Mouse (Mus musculus) C2C12 (cell line): ENCODE data around the gene Abhd12.

ENCODE experiments used
- CTCF ChIP-seq: IDR thresholded peaks from one replicate; pipeline ENCODE4 v1.5.1; 2011; ENCODE audit not compliant: control insufficient read depth, insufficient read depth, insufficient read length
- FOSL1 ChIP-seq: IDR thresholded peaks from one replicate; pipeline ENCODE4 v1.8.0; 2011; ENCODE audit warnings: mild to moderate bottlenecking, low read length; ENCODE audit not compliant: poor library complexity, insufficient read depth, severe bottlenecking
- MAX ChIP-seq: IDR thresholded peaks from one replicate; pipeline ENCODE4 v1.6.1; 2011; ENCODE audit warnings: mild to moderate bottlenecking, control low read depth
- MYOD1 ChIP-seq: IDR thresholded peaks from one replicate; pipeline ENCODE4 v1.6.1; 2011; ENCODE audit warnings: low read depth; ENCODE audit not compliant: control insufficient read depth, insufficient read length
- MYOG ChIP-seq: IDR thresholded peaks from one replicate; pipeline ENCODE4 v1.6.1; 2011; ENCODE audit not compliant: control insufficient read depth, insufficient read length; ENCODE audit errors: extremely low read depth
- USF1 ChIP-seq: IDR thresholded peaks from one replicate; pipeline ENCODE4 v1.6.1; 2011; ENCODE audit warnings: low read depth, mild to moderate bottlenecking, control low read depth, moderate library complexity

DNA sequence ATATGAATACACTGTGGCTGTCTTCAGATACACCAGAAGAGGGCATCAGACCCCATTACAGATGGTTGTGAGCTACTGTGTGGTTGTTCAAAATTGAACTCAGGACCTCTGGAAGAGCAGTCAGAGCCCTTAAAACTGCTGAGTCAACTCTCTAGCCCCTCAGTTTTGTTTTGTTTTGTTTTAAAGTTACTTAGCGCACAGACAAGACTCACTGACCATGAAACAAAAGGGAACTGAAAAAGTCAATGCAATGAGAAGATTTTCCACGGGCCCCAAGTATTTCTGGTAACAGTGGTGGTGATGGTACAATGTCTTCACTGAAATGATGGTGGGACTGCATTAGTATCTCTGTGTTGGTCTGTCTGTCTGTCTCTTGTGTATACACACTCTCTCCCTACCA lies 43.4 kb downstream of the Abhd12 start:
- TF ChIP-seq MAX (no peak), USF1 (no peak), CTCF (no peak), MYOD1 (no peak), FOSL1 (no peak), MYOG (no peak)
